Mouse (Mus musculus) adrenal gland, adult 2 months (tissue): ENCODE data around the gene Vmn2r73. TPM values are rescaled to one million over a fixed set of nuclear protein-coding genes. Genes with fewer than 3 reads are reported as not detected.
"Not testable (repeated sequence)": the region's sequence is repeated elsewhere in the genome, so short reads cannot be mapped to it uniquely, and the experiment has no call there.

Experiments used
- DNase-seq: peaks from one replicate; pipeline ENCODE4 v3.0.0; 2021
- long read RNA-seq: library from polyadenylated mRNA; stranded (forward); transcript quantifications from one replicate; pipeline ENCODE4 v2.0.0, GENCODE M21; 2021
- polyA plus RNA-seq: library from polyadenylated mRNA; depleted of rRNA; stranded (reverse); fragments of >200 nt; gene quantifications from 2 replicates; pipeline ENCODE4 v1.2.3, GENCODE M21; 2012; rRNA removed
- total RNA-seq, 2 experiments: library from RNA; stranded (reverse); gene quantifications; 2 replicates each; pipeline ENCODE4 v1.2.3; 2021

Vmn2r73 gene
- total RNA-seq (not detected), polyA plus RNA-seq (not detected in 2 replicates)
- long read RNA-seq, result 0 reads

DNA sequence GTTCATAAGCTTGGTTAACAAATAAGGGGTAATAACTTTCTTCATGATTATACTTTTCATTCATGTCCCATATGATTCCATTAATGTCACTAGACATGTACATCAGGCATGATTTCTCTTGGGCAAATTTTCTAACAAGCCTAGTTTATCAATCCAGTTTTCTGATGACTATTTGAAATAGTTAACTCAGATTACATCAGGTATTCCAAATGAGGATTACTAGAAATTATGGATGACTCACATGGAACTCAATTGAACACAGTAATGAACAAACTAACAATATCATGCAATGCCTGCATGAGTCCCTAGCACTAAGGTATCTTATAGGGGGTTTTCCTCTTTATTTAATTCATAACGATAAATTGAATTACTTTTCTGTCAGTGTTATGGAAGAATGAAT lies at the start of gene Vmn2r73:
TSS of gene Vmn2r73 (minus strand) at position 101 of the 400 bp plus-strand sequence.
- DNase-seq, result no peak

DNA sequence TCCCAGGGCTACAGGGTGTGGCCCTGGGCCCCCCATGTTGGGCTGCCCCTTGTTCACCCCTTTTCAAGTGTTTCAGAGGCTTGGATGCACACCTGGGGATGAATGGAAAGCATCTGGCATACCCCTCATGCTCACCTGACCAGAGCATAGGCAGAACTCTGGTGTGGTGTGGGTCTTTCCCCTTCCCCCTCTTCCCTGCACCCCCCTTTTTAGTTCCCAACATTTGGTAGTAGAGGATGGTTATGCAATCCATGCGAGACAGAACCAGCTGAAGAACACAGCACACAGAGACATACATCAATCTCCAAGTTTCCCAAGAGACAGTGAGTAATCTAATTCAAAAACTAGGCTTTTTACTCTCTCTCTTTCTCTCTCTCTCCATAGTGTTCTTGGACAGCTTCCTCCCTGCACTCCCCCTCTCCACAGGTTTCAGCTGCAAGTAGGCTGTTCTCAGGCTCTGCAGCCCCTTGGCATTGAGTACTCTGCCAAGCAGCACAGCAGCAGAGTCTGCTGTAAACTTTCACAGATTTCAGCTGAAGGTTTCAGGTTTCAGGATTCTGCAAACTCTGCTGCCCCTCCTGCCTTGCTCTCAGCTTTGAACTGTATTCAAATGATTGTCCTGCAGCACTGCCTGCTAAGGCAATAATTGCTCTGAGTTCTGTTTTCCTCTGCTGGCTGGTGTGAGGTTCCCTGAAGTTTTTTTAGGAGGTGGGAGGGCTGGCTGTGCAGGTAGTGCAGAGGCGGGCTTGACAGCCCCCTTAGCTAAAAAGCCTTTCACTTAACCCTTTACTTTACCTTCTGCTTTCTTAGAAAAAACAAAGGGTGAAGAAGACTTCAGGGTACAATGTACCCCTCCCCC lies 35.7 kb downstream of the Vmn2r73 start:
- no peak for DNase-seq

DNA sequence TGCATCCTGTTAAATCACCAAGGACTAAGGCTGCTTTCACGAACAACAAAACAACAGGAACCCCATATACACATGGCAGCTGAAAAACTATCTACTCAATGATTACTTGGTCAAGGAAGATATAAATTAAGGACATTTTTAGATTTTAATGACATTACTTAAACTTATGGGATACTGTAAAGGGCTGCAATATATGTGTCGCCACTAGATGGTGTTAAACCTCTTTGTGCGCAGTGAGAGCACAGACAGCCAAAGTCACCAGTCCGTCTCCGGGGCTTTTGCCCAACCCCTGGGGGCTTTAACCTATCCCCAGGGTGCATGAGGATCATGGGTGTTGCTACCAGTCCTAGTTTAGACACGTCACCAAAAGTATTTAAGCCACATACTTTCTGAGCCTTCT lies 58.0 kb downstream of the Vmn2r73 start:
- DNase-seq, result not testable (repeated sequence)

Other genes with a start within 250 kb of the Vmn2r73 start
- gene Vmn2r72, start 121.2 kb downstream of the Vmn2r73 start, total RNA-seq, result not detected
- not detected in 2 replicates for gene Vmn2r72, start 121.2 kb downstream of the Vmn2r73 start, polyA plus RNA-seq
- gene Vmn2r74, start 85.4 kb upstream of the Vmn2r73 start, total RNA-seq, result not detected
- not detected in 2 replicates for gene Vmn2r74, start 85.4 kb upstream of the Vmn2r73 start, polyA plus RNA-seq